Mouse (Mus musculus) liver, adult 2 months (tissue): Measurements from ENCODE around the gene Tead3.

ENCODE experiments used
- CTCF ChIP-seq: fragments of 200-500 bp; IDR thresholded peaks from 2 replicates; pipeline ENCODE4 v1.5.1; 2011; ENCODE audit warnings: low read depth, low read length, control low read depth
- POLR2A ChIP-seq: fragments of 200-500 bp; IDR thresholded peaks from 2 replicates; pipeline ENCODE4 v1.6.1; 2011; ENCODE audit warnings: low read length, control low read depth; ENCODE audit not compliant: insufficient read depth; ENCODE audit errors: extremely low read depth

DNA sequence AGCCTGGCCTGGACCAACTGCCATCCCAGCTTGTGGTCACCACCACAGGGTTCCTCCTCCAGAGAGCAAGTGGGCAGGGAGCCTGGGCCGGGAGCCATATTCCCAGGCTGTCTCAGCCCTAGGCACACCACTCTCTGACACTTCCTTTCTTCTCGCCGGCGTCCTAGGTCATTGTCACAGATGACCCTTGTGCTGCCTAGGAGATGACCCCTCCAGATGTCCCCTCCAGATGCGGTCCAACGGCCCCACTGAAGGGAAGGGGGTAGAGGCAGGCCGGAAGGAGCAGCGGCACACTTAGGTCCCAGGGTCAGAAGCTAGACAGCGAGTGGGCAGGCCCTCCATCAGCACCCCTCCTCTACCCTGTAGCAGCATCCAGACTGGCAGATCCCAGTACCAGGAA lies 50.3 kb downstream of the Tead3 start:
- TF ChIP-seq CTCF (no peak), POLR2A (no peak)
